In genomic region chr11:96876300-96877040, GRCm38 (mm10) we compare ENCODE assay signal across 8 mouse cellular contexts. TPM values are rescaled to one million over a fixed set of nuclear protein-coding genes. Genes with fewer than 3 reads are reported as not detected.
A peak's percentile ranks its signal among the peaks of the same experiment; 100 is the strongest.
DNase-seq lines count a peak whose midpoint lies in the region; ATAC-seq lines count a peak whose summit lies in the region.

No protein-coding gene starts in this region.

- H3K4me1 ChIP-seq in heart, embryonic 13.5 days = peaks cover 28% of the 10 kb centered on the region
- H3K4me1 ChIP-seq in hindbrain, embryonic 12.5 days = peaks cover 74% of the 10 kb centered on the region
- H3K4me1 ChIP-seq in midbrain, embryonic 15.5 days = peaks cover 75% of the 10 kb centered on the region

- no peak overlapping the region for H3K27ac ChIP-seq in heart, embryonic 13.5 days (replicated peaks)
- peak overlapping the region; percentile 100 for H3K27ac ChIP-seq in hindbrain, embryonic 12.5 days
- H3K27ac ChIP-seq in midbrain, embryonic 15.5 days = peak overlapping the region; percentile 99

- DNase-seq in heart, postnatal 4 days = no peak
- peak; percentile 75 for DNase-seq in brain, adult 2 months (ENCODE audit: low read depth, low spot score)
- DNase-seq in spleen, postnatal 4 days (ENCODE audit: low spot score in 2 of 2) = no peak
- DNase-seq in left cerebral cortex, adult 9 months (ENCODE audit: low spot score in 2 of 2) = no peak

- 13% methylated on average over 13 of the region's 13 CpGs for WGBS in heart, embryonic 13.5 days
- WGBS in hindbrain, embryonic 12.5 days = 0% methylated on average over 13 of the region's 13 CpGs
- WGBS in midbrain, embryonic 15.5 days = 2% methylated on average over 13 of the region's 13 CpGs

- H3K27me3 ChIP-seq in heart, embryonic 13.5 days (replicated peaks) = peaks cover 52% of the 10 kb centered on the region
- H3K27me3 ChIP-seq in hindbrain, embryonic 12.5 days = no peaks in the 10 kb centered on the region
- no peaks in the 10 kb centered on the region for H3K27me3 ChIP-seq in midbrain, embryonic 15.5 days (replicated peaks)

- H3K4me2 ChIP-seq in heart, embryonic 13.5 days = peak overlapping the region; percentile 82
- H3K4me2 ChIP-seq in hindbrain, embryonic 12.5 days (replicated peaks) = peak overlapping the region; percentile 48
- peak overlapping the region; percentile 57 for H3K4me2 ChIP-seq in midbrain, embryonic 15.5 days

- H3K9me3 ChIP-seq in heart, embryonic 13.5 days = no peaks in the 10 kb centered on the region
- no peaks in the 10 kb centered on the region for H3K9me3 ChIP-seq in hindbrain, embryonic 12.5 days (replicated peaks)
- no peaks in the 10 kb centered on the region for H3K9me3 ChIP-seq in midbrain, embryonic 15.5 days

- peak overlapping the region; percentile 4; the same call in 1 of the 2 replicates for H3K9ac ChIP-seq in heart, embryonic 13.5 days
- H3K9ac ChIP-seq in hindbrain, embryonic 12.5 days = peak overlapping the region; percentile 39
- H3K9ac ChIP-seq in midbrain, embryonic 15.5 days = peak overlapping the region; percentile 30

- no peaks in the 10 kb centered on the region for H3K36me3 ChIP-seq in heart, embryonic 13.5 days
- H3K36me3 ChIP-seq in hindbrain, embryonic 12.5 days = no peaks in the 10 kb centered on the region
- H3K36me3 ChIP-seq in midbrain, embryonic 15.5 days (replicated peaks) = no peaks in the 10 kb centered on the region

- ATAC-seq in heart, embryonic 13.5 days (ENCODE audit: extremely low read depth, insufficient number of reproducible peaks, low FRiP score, low TSS enrichment) = no peak
- ATAC-seq in hindbrain, embryonic 12.5 days (ENCODE audit: low FRiP score) = peak; percentile 86
- ATAC-seq in midbrain, embryonic 15.5 days (replicated peaks) = peak; percentile 79
- ATAC-seq in megakaryocyte-erythroid progenitor cell, adult 5-6 weeks (replicated peaks; ENCODE audit: low FRiP score, low TSS enrichment, poor library complexity, severe bottlenecking) = no peak

- peak overlapping the region; percentile 51 for H3K4me3 ChIP-seq in heart, embryonic 13.5 days
- peak overlapping the region; percentile 16; the same call in 1 of the 2 replicates for H3K4me3 ChIP-seq in hindbrain, embryonic 12.5 days
- H3K4me3 ChIP-seq in midbrain, embryonic 15.5 days = peak overlapping the region; percentile 29

RNA-seq across cellular contexts. Expression of gene Copz2, which starts 26.8 kb away (rescaled TPM):
- polyA plus RNA-seq in heart, embryonic 13.5 days (2015; fragmentation: Nextera tagmentation; extraction: Ambion mirVana) = 109 and 113 TPM in 2 replicates
- total RNA-seq in heart, postnatal 4 days (2021) = 10 to 100 TPM; 51.2 to 52.7 TPM
- 56.5 and 60.7 TPM in 2 replicates for polyA plus RNA-seq in hindbrain, embryonic 12.5 days (2016; fragmentation: Nextera tagmentation; extraction: Ambion mirVana)
- 19.9 and 20.5 TPM in 2 replicates for polyA plus RNA-seq in midbrain, embryonic 15.5 days (2015; fragmentation: Nextera tagmentation; extraction: Ambion mirVana)
- total RNA-seq in megakaryocyte-erythroid progenitor cell, adult 5-6 weeks (2014; fragmentation: Nextera tagmentation) = not detected in 2 replicates
- 1.0 and 3.2 TPM in 2 replicates for total RNA-seq in megakaryocyte-erythroid progenitor cell, adult 5-6 weeks (2017)

RNA-seq across cellular contexts. Expression of gene Cdk5rap3, which starts 39.8 kb away (rescaled TPM):
- polyA plus RNA-seq in heart, embryonic 13.5 days (2015; fragmentation: Nextera tagmentation; extraction: Ambion mirVana) = 50.4 and 52.4 TPM in 2 replicates
- 10 to 100 TPM; 34.6 to 35.6 TPM for total RNA-seq in heart, postnatal 4 days (2021)
- polyA plus RNA-seq in hindbrain, embryonic 12.5 days (2016; fragmentation: Nextera tagmentation; extraction: Ambion mirVana) = 98.8 and 98.9 TPM in 2 replicates
- polyA plus RNA-seq in midbrain, embryonic 15.5 days (2015; fragmentation: Nextera tagmentation; extraction: Ambion mirVana) = 88.2 and 91.7 TPM in 2 replicates
- 31.9 and 56.8 TPM in 2 replicates for total RNA-seq in megakaryocyte-erythroid progenitor cell, adult 5-6 weeks (2014; fragmentation: Nextera tagmentation)
- total RNA-seq in megakaryocyte-erythroid progenitor cell, adult 5-6 weeks (2017) = 18.3 and 54.6 TPM in 2 replicates

RNA-seq across cellular contexts. Expression of gene Nfe2l1, which starts 46.7 kb away (rescaled TPM):
- polyA plus RNA-seq in heart, embryonic 13.5 days (2015; fragmentation: Nextera tagmentation; extraction: Ambion mirVana) = 67.2 and 70.8 TPM in 2 replicates
- 100 to 1,000 TPM; 200 to 203 TPM for total RNA-seq in heart, postnatal 4 days (2021)
- 82.8 and 88.2 TPM in 2 replicates for polyA plus RNA-seq in hindbrain, embryonic 12.5 days (2016; fragmentation: Nextera tagmentation; extraction: Ambion mirVana)
- 80.9 and 81.2 TPM in 2 replicates for polyA plus RNA-seq in midbrain, embryonic 15.5 days (2015; fragmentation: Nextera tagmentation; extraction: Ambion mirVana)
- 22.2 and 53.3 TPM in 2 replicates for total RNA-seq in megakaryocyte-erythroid progenitor cell, adult 5-6 weeks (2014; fragmentation: Nextera tagmentation)
- total RNA-seq in megakaryocyte-erythroid progenitor cell, adult 5-6 weeks (2017) = 27.3 and 47.5 TPM in 2 replicates

RNA-seq across cellular contexts. Expression of gene Prr15l, which starts 51.4 kb away (rescaled TPM):
- 0.79 and 1.0 TPM in 2 replicates for polyA plus RNA-seq in heart, embryonic 13.5 days (2015; fragmentation: Nextera tagmentation; extraction: Ambion mirVana)
- total RNA-seq in heart, postnatal 4 days (2021) = under 1 TPM; 0.32 to 0.36 TPM
- 0.53 and 1.5 TPM in 2 replicates for polyA plus RNA-seq in hindbrain, embryonic 12.5 days (2016; fragmentation: Nextera tagmentation; extraction: Ambion mirVana)
- 0.17 and 0.30 TPM in 2 replicates for polyA plus RNA-seq in midbrain, embryonic 15.5 days (2015; fragmentation: Nextera tagmentation; extraction: Ambion mirVana)
- not detected in 2 replicates for total RNA-seq in megakaryocyte-erythroid progenitor cell, adult 5-6 weeks (2014; fragmentation: Nextera tagmentation)
- not detected in 2 replicates for total RNA-seq in megakaryocyte-erythroid progenitor cell, adult 5-6 weeks (2017)

Comparison
In these comparisons a context has a peak if more than half of its experiments do, and no peak if none do; other contexts are left out.
1. ATAC-seq: peak in hindbrain, embryonic 12.5 days (single experiment) and midbrain, embryonic 15.5 days (single experiment); none in heart, embryonic 13.5 days (single experiment) and megakaryocyte-erythroid progenitor cell, adult 5-6 weeks (single experiment).
2. Peak in every context shown above with its lines, with median percentiles within 50 percentile points of each other: H3K4me2 ChIP-seq, H3K4me3 ChIP-seq and H3K9ac ChIP-seq.